Mouse (Mus musculus): ENCODE data around the gene Snx9. TPM values are rescaled to one million over a fixed set of nuclear protein-coding genes. Genes with fewer than 3 reads are reported as not detected.

Gene Snx9
- total and polyA plus RNA-seq, 3 experiments, result 12.9 to 22.8 TPM; not detected in 1

DNA sequence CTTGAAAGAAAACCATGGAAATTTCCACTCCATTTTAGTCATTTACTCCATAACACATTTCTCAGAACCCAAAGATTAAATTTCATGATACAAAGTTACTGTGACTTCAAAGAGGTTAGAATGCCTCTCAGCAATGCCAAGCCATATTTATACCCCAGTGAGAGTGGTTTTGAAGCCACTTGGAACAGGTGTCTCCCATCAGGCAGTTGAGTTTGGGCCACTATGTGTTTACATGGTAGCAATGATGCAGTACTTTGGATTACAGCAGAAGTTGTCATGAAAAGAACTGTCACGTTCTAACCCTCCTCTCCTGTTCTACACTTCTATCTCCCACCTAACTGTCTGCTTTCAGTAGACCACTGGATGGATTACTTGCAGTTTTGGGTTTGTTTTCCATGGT is 101.9 kb downstream of the Snx9 start:
- Histone ChIP-seq H3K9me3 (replicated peaks; ENCODE audit: insufficient read depth, low read length) (no peaks in the 10 kb centered on the region), H3K36me3 (ENCODE audit: control insufficient read depth in 1 of 2, insufficient read depth in 2 of 2, low read length in 2 of 2) (peaks cover 0 to 17% of the 10 kb centered on the region in 2 experiments; a peak in 2 of 4 replicates), H3K4me1 (ENCODE audit: control insufficient read depth in 1 of 2, insufficient read depth in 2 of 2, low read length in 2 of 2) (peaks cover 10% of the 10 kb centered on the region in 2 experiments), H3K27me3 (ENCODE audit: control insufficient read depth in 1 of 2, insufficient read depth in 2 of 2, low read length in 2 of 2) (no peaks in the 10 kb centered on the region), H3K79me2 (ENCODE audit: control insufficient read depth, insufficient read depth, low read length, poor library complexity) (no peaks in the 10 kb centered on the region), H3K9ac (ENCODE audit: control insufficient read depth, low read depth, low read length, poor library complexity, severe bottlenecking) (no peak overlapping the region), H3K27ac (ENCODE audit: control insufficient read depth, low read depth, low read length) (no peak overlapping the region), H3K4me3 (ENCODE audit: control insufficient read depth in 1 of 2, insufficient read depth in 1 of 2, low read depth in 2 of 2, low read length in 2 of 2) (no peak overlapping the region)
- TF ChIP-seq GATA1 (IDR thresholded peaks at IDR 0.05; ENCODE audit: low read depth, low read length), result no peak
- TF ChIP-seq SIN3A (IDR thresholded peaks at IDR 0.05; ENCODE audit: low read length), result peak; percentile 13; the same call in 1 of the 2 replicates
- no peak for TF ChIP-seq POLR2A (IDR thresholded peaks at IDR 0.05; ENCODE audit: control insufficient read depth in 1 of 2, insufficient read depth in 1 of 2, low read depth in 1 of 2, low read length in 2 of 2, poor library complexity in 1 of 2)
- no peak for TF ChIP-seq BHLHE40 (IDR thresholded peaks at IDR 0.05; ENCODE audit: borderline replicate concordance, low read depth, low read length)
- no peak for TF ChIP-seq KAT2A (conservative IDR thresholded peaks at IDR 0.05; ENCODE audit: low read depth, low read length)
- no peak for TF ChIP-seq ZC3H11A (IDR thresholded peaks at IDR 0.05; ENCODE audit: low read depth, low read length)
- DNase-seq (ENCODE audit: low read depth, low spot score), result no peak

- peaks cover 7 to 10% of the 10 kb centered on the region in 2 experiments; a peak in 3 of 4 replicates for H3K4me1 ChIP-seq (ENCODE audit: control insufficient read depth in 1 of 2, insufficient read depth in 2 of 2, low read length in 2 of 2)
Measured at GRCm38 (mm10) chr17:5947039-5947438, 105.9 kb downstream of the Snx9 start.

GRCm38 (mm10) chr17:5952455-5952854 is 111.3 kb downstream of the Snx9 start:
- DNase-seq (ENCODE audit: low read depth, low spot score), result no peak
- no peaks in the 10 kb centered on the region for H3K27me3 ChIP-seq (ENCODE audit: control insufficient read depth in 1 of 2, insufficient read depth in 2 of 2, low read length in 2 of 2)
- no peaks in the 10 kb centered on the region for H3K79me2 ChIP-seq (ENCODE audit: control insufficient read depth, insufficient read depth, low read length, poor library complexity)

More at GRCm38 (mm10) chr17:5947039-5947438, 105.9 kb downstream of the Snx9 start:
- Histone ChIP-seq H3K79me2 (ENCODE audit: control insufficient read depth, insufficient read depth, low read length, poor library complexity) (no peaks in the 10 kb centered on the region), H3K9ac (ENCODE audit: control insufficient read depth, low read depth, low read length, poor library complexity, severe bottlenecking) (no peak overlapping the region), H3K27ac (ENCODE audit: control insufficient read depth, low read depth, low read length) (no peak overlapping the region), H3K36me3 (ENCODE audit: control insufficient read depth in 1 of 2, insufficient read depth in 2 of 2, low read length in 2 of 2) (peaks cover 0 to 15% of the 10 kb centered on the region in 2 experiments; a peak in 2 of 4 replicates), H3K4me3 (ENCODE audit: control insufficient read depth in 1 of 2, insufficient read depth in 1 of 2, low read depth in 2 of 2, low read length in 2 of 2) (no peak overlapping the region), H3K27me3 (ENCODE audit: control insufficient read depth in 1 of 2, insufficient read depth in 2 of 2, low read length in 2 of 2) (no peaks in the 10 kb centered on the region), H3K9me3 (replicated peaks; ENCODE audit: insufficient read depth, low read length) (no peaks in the 10 kb centered on the region)
- TF ChIP-seq CHD1 (IDR thresholded peaks at IDR 0.05; ENCODE audit: low read depth, low read length) (no peak), ETS1 (IDR thresholded peaks at IDR 0.05; ENCODE audit: low read depth, low read length) (no peak), ZMIZ1 (IDR thresholded peaks at IDR 0.05; ENCODE audit: low read depth, low read length) (no peak), POLR2A (IDR thresholded peaks at IDR 0.05; ENCODE audit: control insufficient read depth in 1 of 2, insufficient read depth in 1 of 2, low read depth in 1 of 2, low read length in 2 of 2, poor library complexity in 1 of 2) (no peak), ZKSCAN1 (IDR thresholded peaks at IDR 0.05; ENCODE audit: low read depth, low read length) (no peak)
- no peak for DNase-seq (ENCODE audit: low read depth, low spot score)

More at GRCm38 (mm10) chr17:5952455-5952854, 111.3 kb downstream of the Snx9 start:
- TF ChIP-seq MAX (IDR thresholded peaks at IDR 0.05; ENCODE audit: low read length), result no peak
- no peak for TF ChIP-seq GABPA (IDR thresholded peaks at IDR 0.05; ENCODE audit: low read depth, low read length)
- no peak for TF ChIP-seq EP300 (IDR thresholded peaks at IDR 0.05; ENCODE audit: low read depth in 1 of 2, low read length in 2 of 2)
- no peak for TF ChIP-seq RCOR1 (IDR thresholded peaks at IDR 0.05; ENCODE audit: low read depth, low read length)
- no peak for TF ChIP-seq SIN3A (IDR thresholded peaks at IDR 0.05; ENCODE audit: low read length)
- TF ChIP-seq USF1 (IDR thresholded peaks at IDR 0.05; ENCODE audit: low read depth, low read length), result no peak
- TF ChIP-seq CTCF (IDR thresholded peaks at IDR 0.05 in 2 of 3, conservative IDR thresholded peaks at IDR 0.05 in 1 of 3; ENCODE audit: control insufficient read depth in 1 of 3, insufficient read depth in 1 of 3, low read depth in 2 of 3, low read length in 3 of 3, poor library complexity in 1 of 3, severe bottlenecking in 1 of 3), result no peak
- no peak for TF ChIP-seq CHD1 (IDR thresholded peaks at IDR 0.05; ENCODE audit: low read depth, low read length)
- no peak for TF ChIP-seq ZMIZ1 (IDR thresholded peaks at IDR 0.05; ENCODE audit: low read depth, low read length)
- no peak for TF ChIP-seq ZC3H11A (IDR thresholded peaks at IDR 0.05; ENCODE audit: low read depth, low read length)
- TF ChIP-seq MYB (IDR thresholded peaks at IDR 0.05; ENCODE audit: low read depth, low read length), result no peak
- no peak for TF ChIP-seq TCF12 (IDR thresholded peaks at IDR 0.05; ENCODE audit: low read depth, low read length)
- no peak for TF ChIP-seq TBP (IDR thresholded peaks at IDR 0.05; ENCODE audit: low read depth, low read length)
- TF ChIP-seq NELFE (IDR thresholded peaks at IDR 0.05; ENCODE audit: low read depth, low read length), result no peak
- TF ChIP-seq MXI1 (IDR thresholded peaks at IDR 0.05; ENCODE audit: low read depth, low read length), result no peak
- no peak for TF ChIP-seq ZKSCAN1 (IDR thresholded peaks at IDR 0.05; ENCODE audit: low read depth, low read length)
- no peak for TF ChIP-seq RAD21 (IDR thresholded peaks at IDR 0.05; ENCODE audit: low read depth, low read length)
- TF ChIP-seq JUND (IDR thresholded peaks at IDR 0.05; ENCODE audit: low read depth, low read length), result no peak
- no peak for TF ChIP-seq CHD2 (IDR thresholded peaks at IDR 0.05; ENCODE audit: low read length)
- TF ChIP-seq MAZ (IDR thresholded peaks at IDR 0.05; ENCODE audit: low read depth, low read length), result no peak
- H3K27ac ChIP-seq (ENCODE audit: control insufficient read depth, low read depth, low read length), result no peak overlapping the region
- H3K4me1 ChIP-seq (ENCODE audit: control insufficient read depth in 1 of 2, insufficient read depth in 2 of 2, low read length in 2 of 2), result no peaks in the 10 kb centered on the region
- no peak overlapping the region for H3K9ac ChIP-seq (ENCODE audit: control insufficient read depth, low read depth, low read length, poor library complexity, severe bottlenecking)
- H3K36me3 ChIP-seq (ENCODE audit: control insufficient read depth in 1 of 2, insufficient read depth in 2 of 2, low read length in 2 of 2), result no peaks in the 10 kb centered on the region
- no peak overlapping the region for H3K4me3 ChIP-seq (ENCODE audit: control insufficient read depth in 1 of 2, insufficient read depth in 1 of 2, low read depth in 2 of 2, low read length in 2 of 2)
- no peaks in the 10 kb centered on the region for H3K9me3 ChIP-seq (replicated peaks; ENCODE audit: insufficient read depth, low read length)
